Mouse (Mus musculus): ENCODE measurements around the gene Erlin1. TPM values are rescaled to one million over a fixed set of nuclear protein-coding genes. Genes with fewer than 3 reads are reported as not detected.
A peak's percentile ranks its signal among the peaks of the same experiment; 100 is the strongest.

The Erlin1 gene
- polyA plus RNA-seq, 1 experiment from 2014 or later = 24.6 TPM

DNA sequence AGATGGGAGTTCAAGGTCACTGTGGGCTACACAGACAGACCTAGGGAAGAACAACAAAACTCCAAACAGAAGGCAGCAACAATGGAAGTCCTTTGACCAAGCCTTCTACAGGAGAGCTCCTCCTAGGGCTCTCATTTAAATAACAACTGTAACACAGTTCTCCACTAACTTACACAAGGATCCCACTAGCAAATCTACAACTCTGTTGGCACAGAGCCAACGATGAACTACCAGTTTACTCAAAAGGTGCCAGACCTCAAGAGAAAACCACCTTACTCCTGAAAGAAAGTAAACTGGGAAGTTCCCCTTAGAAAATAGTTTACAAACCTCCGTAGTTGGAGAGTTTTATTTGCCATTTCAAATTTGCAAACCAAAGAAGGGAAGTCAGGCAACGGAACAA, 20.3 kb downstream of the Erlin1 start:
- WGBS = 74% methylated on average over 3 of the region's 3 CpGs
- no peak for DNase-seq (ENCODE audit: low spot score)
- no peaks in the 10 kb centered on the region for H3K27me3 ChIP-seq (ENCODE audit: insufficient read depth, poor library complexity, severe bottlenecking)
- no peak overlapping the region for H3K27ac ChIP-seq
- H3K4me3 ChIP-seq = no peak overlapping the region
- H3K36me3 ChIP-seq = peaks cover 24% of the 10 kb centered on the region
- H3K4me1 ChIP-seq = no peaks in the 10 kb centered on the region
- no peaks in the 10 kb centered on the region for H3K9me3 ChIP-seq

DNA sequence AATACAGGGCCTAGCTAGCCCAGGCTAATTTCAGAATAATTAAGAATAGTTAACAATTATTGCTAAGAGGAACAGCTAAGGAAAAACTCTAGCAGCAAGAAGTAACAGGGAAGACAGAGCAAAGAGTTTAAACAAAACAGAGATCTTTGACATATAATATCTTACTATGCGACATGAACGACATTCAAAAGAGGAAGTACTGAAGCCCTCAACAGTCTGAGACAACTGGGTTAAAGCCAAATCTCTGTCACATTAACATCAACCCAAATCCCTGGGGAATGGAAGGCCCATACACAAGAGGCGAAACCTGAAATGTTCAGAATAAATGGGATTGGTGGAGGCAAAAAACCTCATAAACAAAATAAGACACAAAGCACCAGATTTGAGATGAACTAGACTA, 23.7 kb downstream of the Erlin1 start:
- no peak for DNase-seq (ENCODE audit: low spot score)
- no peaks in the 10 kb centered on the region for H3K4me1 ChIP-seq
- 79% methylated on average over 3 of the region's 3 CpGs for WGBS
- peaks cover 13% of the 10 kb centered on the region for H3K36me3 ChIP-seq
- no peaks in the 10 kb centered on the region for H3K27me3 ChIP-seq (ENCODE audit: insufficient read depth, poor library complexity, severe bottlenecking)
- no peak overlapping the region for H3K27ac ChIP-seq
- no peak overlapping the region for H3K4me3 ChIP-seq
- H3K9me3 ChIP-seq = no peaks in the 10 kb centered on the region

DNA sequence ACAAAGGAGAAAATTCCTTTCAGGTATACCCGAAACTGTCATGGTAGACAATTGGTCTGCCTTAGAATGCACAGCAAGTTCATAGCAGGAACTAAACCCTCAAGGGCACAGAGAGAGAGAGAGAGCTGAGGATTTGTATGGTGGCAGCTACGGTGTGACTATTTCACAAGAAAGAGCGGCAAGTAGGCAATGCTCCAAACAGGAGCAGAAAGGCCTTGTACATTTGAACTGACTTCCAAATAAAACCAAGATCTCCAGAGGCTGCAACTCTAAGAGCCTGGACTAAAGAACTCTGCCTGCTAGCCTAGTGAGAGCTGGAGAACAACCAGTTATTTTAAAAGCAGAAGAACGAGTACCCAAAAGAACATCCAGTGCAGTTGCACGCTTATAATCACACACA, 27.5 kb downstream of the Erlin1 start:
- Histone ChIP-seq H3K27ac (no peak overlapping the region), H3K4me3 (no peak overlapping the region), H3K4me1 (no peaks in the 10 kb centered on the region), H3K36me3 (peaks cover 29% of the 10 kb centered on the region), H3K27me3 (ENCODE audit: insufficient read depth, poor library complexity, severe bottlenecking) (no peaks in the 10 kb centered on the region), H3K9me3 (no peaks in the 10 kb centered on the region)
- no peak for DNase-seq (ENCODE audit: low spot score)
- WGBS = 80% methylated on average over 5 of the region's 5 CpGs

DNA sequence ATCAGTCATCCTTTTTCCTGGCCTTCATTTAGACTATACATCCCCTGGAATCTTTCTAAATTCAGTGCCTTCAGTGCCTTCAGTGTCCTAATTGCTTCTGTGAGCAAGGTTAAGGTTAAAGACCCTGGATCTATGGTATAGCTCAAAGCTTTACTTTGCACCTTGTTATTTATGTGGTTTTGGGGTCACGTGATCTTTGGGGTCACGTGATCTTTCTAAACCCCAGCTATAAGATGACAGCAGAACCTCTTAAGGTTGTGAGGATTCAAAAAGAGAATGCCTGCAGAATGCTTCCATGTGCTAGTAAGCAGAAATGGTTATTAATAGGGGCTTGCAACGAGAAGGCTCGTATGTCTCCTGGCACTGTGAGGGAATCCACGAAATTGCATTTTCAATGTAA, 36.2 kb downstream of the Erlin1 start:
- H3K4me1 ChIP-seq = peaks cover 4% of the 10 kb centered on the region; the same call in 1 of the 2 replicates
- WGBS = 90% methylated on average over 5 of the region's 5 CpGs
- no peak overlapping the region for H3K4me3 ChIP-seq
- no peaks in the 10 kb centered on the region for H3K27me3 ChIP-seq (ENCODE audit: insufficient read depth, poor library complexity, severe bottlenecking)
- no peak overlapping the region for H3K27ac ChIP-seq
- DNase-seq (ENCODE audit: low spot score) = no peak
- H3K36me3 ChIP-seq = peaks cover 15% of the 10 kb centered on the region
- H3K9me3 ChIP-seq = no peaks in the 10 kb centered on the region

DNA sequence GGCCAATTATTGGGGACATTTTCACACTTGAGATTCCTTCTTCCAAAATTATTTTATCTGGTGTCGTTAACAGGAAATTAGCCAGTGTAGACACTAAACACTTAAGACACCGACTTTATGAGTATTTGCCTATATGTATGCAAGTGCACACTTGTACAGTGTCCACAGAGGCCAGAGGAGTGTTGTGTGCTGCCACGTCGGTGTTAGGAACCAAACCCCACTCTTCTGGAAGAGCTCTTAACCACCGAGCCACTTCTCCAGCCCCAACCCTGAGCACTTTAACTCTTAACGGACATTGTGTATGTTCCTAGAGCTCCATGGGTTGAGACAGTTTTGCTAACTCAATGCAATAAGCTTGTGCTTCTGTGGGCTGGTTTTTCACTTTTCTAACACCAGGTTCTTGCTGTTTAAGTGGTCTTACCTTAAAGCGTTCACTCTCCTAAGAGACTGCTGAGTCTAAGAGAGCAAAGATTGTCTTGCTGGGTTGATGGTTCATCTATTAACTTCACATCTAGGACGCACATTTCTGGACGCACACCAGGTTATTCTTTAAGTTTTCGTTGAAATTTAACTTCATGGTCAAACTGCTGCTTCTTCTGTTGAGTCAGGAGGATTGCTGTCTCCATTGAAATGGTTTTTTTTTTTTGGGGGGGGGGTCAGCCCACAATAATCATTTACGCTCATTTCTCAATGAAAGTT, 37.4 kb downstream of the Erlin1 start:
- DNase-seq (ENCODE audit: low spot score) = no peak
- no peak overlapping the region for H3K27ac ChIP-seq
- 82% methylated on average over 11 of the region's 11 CpGs for WGBS

DNA sequence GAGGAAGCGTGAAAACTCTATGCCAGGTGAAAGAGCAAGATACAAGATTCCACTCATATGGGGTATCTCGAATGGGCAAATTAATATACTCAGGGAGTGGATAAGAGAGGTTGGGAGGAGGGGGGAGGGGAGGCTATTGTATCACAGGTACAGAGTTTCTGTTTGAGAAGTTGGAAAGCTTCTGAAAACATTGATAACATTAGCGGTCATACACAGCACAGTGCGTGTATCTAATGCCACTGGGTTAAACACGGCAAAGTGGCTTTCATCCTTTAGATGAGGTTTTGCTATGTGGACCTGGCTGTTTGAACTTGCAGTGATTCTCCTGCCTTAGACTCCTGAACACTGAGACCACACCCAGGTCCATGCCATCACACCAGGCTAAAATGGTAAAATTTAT, 39.6 kb downstream of the Erlin1 start:
- Histone ChIP-seq H3K27me3 (ENCODE audit: insufficient read depth, poor library complexity, severe bottlenecking) (no peaks in the 10 kb centered on the region), H3K27ac (no peak overlapping the region), H3K36me3 (no peaks in the 10 kb centered on the region), H3K9me3 (no peaks in the 10 kb centered on the region), H3K4me1 (peaks cover 7% of the 10 kb centered on the region), H3K4me3 (no peak overlapping the region)
- WGBS = 84% methylated on average over 5 of the region's 5 CpGs
- no peak for DNase-seq (ENCODE audit: low spot score)

More for the DNA sequence above, 37.4 kb downstream of the Erlin1 start:
- Histone ChIP-seq H3K9me3 (no peaks in the 10 kb centered on the region), H3K4me3 (no peak overlapping the region), H3K4me1 (peaks cover 4% of the 10 kb centered on the region; the same call in 1 of the 2 replicates), H3K27me3 (ENCODE audit: insufficient read depth, poor library complexity, severe bottlenecking) (no peaks in the 10 kb centered on the region), H3K36me3 (peaks cover 12% of the 10 kb centered on the region; the same call in 1 of the 2 replicates)

DNA sequence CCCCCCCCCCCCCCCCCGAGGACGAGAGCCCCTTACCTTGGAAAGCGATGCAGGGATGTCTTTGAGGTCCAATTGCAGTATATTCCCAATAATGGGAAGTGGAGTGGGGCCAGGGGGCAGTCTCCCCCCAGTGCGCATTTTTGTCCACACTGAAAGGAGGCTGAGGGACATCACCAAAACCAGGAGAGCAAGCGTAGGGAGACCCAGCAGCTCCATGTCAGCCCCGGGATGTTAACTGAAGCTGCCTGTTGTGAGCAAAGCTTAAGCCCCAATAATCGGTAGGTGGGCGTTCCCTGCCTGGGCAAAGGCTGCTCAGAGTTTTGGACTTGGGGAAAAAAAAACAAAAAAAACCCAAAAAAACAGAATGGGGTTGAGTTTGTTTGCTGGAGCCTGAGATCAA, 40.6 kb downstream of the Erlin1 start, which contains the start of gene Cyp2c23:
Gene Cyp2c23, minus strand, starts transcription at position 237 of the 400 bp plus-strand sequence.
- WGBS = 75% methylated on average over 6 of the region's 8 CpGs
- Histone ChIP-seq H3K9me3 (no peaks in the 10 kb centered on the region), H3K27ac (no peak within 1 kb of the TSS), H3K27me3 (ENCODE audit: insufficient read depth, poor library complexity, severe bottlenecking) (no peaks in the 10 kb centered on the region), H3K4me1 (peaks cover 7% of the 10 kb centered on the region), H3K36me3 (no peaks in the 10 kb centered on the region), H3K4me3 (no peak within 1 kb of the TSS)
- DNase-seq (ENCODE audit: low spot score) = no peak

DNA sequence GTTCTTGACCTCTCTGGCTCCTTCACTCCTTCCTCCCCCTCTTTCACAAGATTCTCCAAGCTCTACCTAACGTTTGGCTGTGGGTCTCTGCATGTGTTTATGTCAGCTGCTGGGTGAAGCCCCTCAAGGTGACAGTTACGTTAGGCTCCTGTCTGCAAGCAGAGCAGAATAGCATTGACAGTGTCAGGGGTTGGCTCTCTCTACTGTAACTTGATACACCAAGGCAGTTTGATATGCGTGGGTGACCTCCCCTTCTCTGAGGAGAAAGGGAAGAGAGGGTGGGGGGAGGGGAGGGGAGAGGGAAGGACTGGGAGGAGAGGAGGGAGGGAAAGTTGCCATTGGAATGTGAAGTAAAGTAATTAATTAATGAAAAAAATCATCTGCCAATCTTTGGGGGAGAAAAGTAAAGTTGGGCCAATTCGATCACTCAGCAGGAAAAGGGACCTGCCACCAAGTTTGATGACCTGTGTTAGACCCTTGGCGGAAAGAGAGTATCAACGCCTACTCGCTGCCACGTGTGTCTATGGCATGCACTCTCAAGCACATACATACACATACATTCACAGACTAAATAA, 42.5 kb downstream of the Erlin1 start:
- peaks cover 7% of the 10 kb centered on the region for H3K4me1 ChIP-seq
- WGBS = 51% methylated on average over 8 of the region's 8 CpGs
- H3K27me3 ChIP-seq (ENCODE audit: insufficient read depth, poor library complexity, severe bottlenecking) = no peaks in the 10 kb centered on the region
- DNase-seq (ENCODE audit: low spot score) = no peak
- H3K36me3 ChIP-seq = no peaks in the 10 kb centered on the region
- no peak overlapping the region for H3K4me3 ChIP-seq
- no peak overlapping the region for H3K27ac ChIP-seq
- no peaks in the 10 kb centered on the region for H3K9me3 ChIP-seq

DNA sequence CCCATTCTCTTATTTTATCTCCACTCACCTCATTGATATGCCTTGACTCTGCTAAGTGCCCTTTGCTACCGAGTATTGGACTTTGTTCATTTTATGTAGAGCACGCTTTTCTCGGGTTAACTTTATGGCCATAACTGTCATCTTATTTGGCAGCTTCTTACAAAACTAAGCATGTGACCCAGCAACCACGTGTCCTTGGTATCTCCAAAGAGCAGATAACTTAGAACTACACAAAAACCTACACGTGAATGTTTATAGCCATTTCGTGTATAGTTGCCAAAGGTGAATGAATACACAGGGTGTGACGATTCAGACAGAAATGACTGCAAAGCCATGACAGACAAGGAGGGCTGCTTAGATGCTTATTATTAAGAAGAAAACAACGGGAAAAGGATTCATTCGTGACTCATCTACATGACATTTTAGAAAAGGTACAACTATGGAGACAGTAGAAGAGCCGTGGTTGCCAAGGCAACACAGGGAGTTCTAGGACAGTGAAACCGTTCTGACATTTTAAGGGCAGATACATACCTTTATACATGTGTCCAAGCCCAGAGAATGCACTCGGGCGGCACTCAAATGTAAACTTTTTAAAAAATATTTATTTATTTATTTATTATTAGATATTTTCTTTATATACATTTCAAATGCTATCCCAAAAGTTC, 44.5 kb downstream of the Erlin1 start:
- Histone ChIP-seq H3K9me3 (no peaks in the 10 kb centered on the region), H3K27ac (no peak overlapping the region), H3K4me3 (no peak overlapping the region), H3K36me3 (no peaks in the 10 kb centered on the region), H3K27me3 (ENCODE audit: insufficient read depth, poor library complexity, severe bottlenecking) (no peaks in the 10 kb centered on the region), H3K4me1 (peaks cover 7% of the 10 kb centered on the region)
- no peak for DNase-seq (ENCODE audit: low spot score)
- WGBS = 85% methylated on average over 13 of the region's 13 CpGs

DNA sequence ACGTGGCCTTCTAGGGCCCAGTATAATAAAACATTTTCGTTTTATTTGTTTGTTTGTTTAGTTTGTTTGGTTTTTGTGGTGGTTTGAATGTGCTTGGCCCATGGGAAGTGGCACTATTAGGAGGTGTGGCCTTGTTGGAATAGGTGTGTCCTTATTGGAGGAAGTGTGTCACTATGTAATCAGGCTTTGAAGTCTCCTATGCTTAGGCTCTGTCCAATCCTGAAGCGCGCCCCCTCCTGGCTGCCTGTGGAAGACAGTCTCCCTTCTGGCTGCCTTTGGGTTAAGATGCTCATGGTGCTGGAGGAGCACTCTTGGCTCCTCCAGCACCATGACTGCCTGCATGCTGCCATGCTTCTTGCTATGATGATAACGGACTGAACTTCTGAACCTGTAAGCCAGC, 46.5 kb downstream of the Erlin1 start:
- Histone ChIP-seq H3K4me3 (no peak overlapping the region), H3K9me3 (no peaks in the 10 kb centered on the region), H3K27ac (no peak overlapping the region), H3K27me3 (ENCODE audit: insufficient read depth, poor library complexity, severe bottlenecking) (no peaks in the 10 kb centered on the region), H3K36me3 (no peaks in the 10 kb centered on the region), H3K4me1 (peaks cover 7% of the 10 kb centered on the region)
- 63% methylated on average over 5 of the region's 5 CpGs for WGBS
- DNase-seq (ENCODE audit: low spot score) = peak; percentile 56

DNA sequence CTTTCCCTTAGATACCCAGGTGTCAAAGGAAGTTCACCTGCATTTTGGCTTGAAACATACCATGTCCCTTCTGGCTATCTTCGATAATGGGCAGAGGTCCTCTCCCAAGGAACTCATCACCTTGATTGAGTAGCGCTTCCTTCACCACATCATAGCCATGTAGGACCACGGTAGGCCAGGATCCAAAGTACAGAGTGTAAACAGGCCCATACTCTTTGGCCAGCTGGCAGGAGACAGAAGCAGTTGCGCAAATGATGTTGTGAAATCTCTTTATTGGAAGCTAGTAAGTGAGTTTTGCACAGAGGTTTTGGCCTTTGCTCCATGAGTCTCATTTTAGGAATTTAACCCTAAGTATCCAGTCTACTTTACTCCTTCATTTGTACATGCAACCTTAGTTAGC, 48.1 kb downstream of the Erlin1 start:
- peaks cover 3% of the 10 kb centered on the region; the same call in 1 of the 2 replicates for H3K4me1 ChIP-seq
- H3K4me3 ChIP-seq = no peak overlapping the region
- DNase-seq (ENCODE audit: low spot score) = peak; percentile 45
- no peak overlapping the region for H3K27ac ChIP-seq
- 85% methylated on average over 4 of the region's 4 CpGs for WGBS
- H3K36me3 ChIP-seq = no peaks in the 10 kb centered on the region
- H3K27me3 ChIP-seq (ENCODE audit: insufficient read depth, poor library complexity, severe bottlenecking) = no peaks in the 10 kb centered on the region
- H3K9me3 ChIP-seq = no peaks in the 10 kb centered on the region

DNA sequence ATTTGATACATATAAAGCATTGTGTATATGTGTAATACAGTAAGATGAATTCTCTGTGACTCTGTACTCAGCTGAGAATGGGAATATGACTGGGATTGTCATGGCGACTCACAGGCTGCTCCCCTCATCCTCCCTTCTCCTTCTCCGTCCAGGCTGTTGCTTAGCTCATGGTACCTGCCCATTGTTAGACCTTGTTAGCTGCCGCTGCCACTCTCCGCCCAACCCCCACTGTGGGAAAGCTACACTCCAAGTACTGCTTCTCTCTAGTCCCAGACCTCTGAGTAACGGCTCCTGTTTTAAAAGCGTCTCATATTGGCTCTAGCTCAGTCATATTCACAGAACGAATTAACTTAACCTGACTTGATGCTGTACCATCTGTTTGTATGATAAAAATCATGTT, 49.8 kb downstream of the Erlin1 start:
- 57% methylated on average over 7 of the region's 7 CpGs for WGBS

DNA sequence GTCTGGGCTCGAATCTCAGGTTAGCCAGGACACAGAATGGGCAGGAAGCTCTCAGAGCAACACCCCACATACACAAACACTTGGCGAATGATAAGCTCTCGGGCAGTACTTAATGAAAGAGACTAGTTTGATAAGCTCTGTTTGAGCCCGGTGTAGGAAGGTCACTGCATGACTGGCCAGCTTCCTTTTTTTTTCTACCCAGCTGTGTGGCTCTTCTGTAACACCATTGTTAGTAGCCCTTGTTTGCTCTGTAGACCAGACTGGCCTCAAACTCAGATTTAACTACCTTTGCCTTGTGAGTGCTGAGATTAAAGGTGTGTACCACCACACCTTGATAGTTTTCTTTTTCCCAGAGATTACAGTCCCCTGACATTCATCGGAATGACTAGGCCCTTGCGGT, 55.7 kb downstream of the Erlin1 start:
- H3K9me3 ChIP-seq = no peaks in the 10 kb centered on the region
- H3K27ac ChIP-seq = no peak overlapping the region
- H3K36me3 ChIP-seq = no peaks in the 10 kb centered on the region
- H3K4me1 ChIP-seq = 0 out of 2 replicates have a peak, but pooled peaks cover 7% of the 10 kb centered on the region
- 46% methylated on average over 6 of the region's 6 CpGs for WGBS
- H3K27me3 ChIP-seq (ENCODE audit: insufficient read depth, poor library complexity, severe bottlenecking) = no peaks in the 10 kb centered on the region
- no peak overlapping the region for H3K4me3 ChIP-seq
- no peak for DNase-seq (ENCODE audit: low spot score)

More for the DNA sequence above, 49.8 kb downstream of the Erlin1 start:
- H3K9me3 ChIP-seq = no peaks in the 10 kb centered on the region
- H3K27me3 ChIP-seq (ENCODE audit: insufficient read depth, poor library complexity, severe bottlenecking) = no peaks in the 10 kb centered on the region
- H3K4me1 ChIP-seq = 0 out of 2 replicates have a peak, but pooled peaks cover 2% of the 10 kb centered on the region
- no peak overlapping the region for H3K27ac ChIP-seq
- DNase-seq (ENCODE audit: low spot score) = peak; percentile 56
- no peaks in the 10 kb centered on the region for H3K36me3 ChIP-seq
- no peak overlapping the region for H3K4me3 ChIP-seq

Measured in heart, embryonic 10.5 days (tissue).